Mouse (Mus musculus) CH12.LX (cell line): ENCODE data around the gene Parp2. TPM values are rescaled to one million over a fixed set of nuclear protein-coding genes. Genes with fewer than 3 reads are reported as not detected.

Experiments used
- DNase-seq: peaks from one replicate; pipeline ENCODE4 v3.0.0-alpha.2; 2013; ENCODE audit errors: extremely low read depth
- H3K27ac ChIP-seq: 2 replicates; pipeline ENCODE4 v1.5.1; 2012; ENCODE audit warnings: low read depth, mild to moderate bottlenecking, control low read depth, moderate library complexity; ENCODE audit not compliant: insufficient read depth
- H3K27me3 ChIP-seq: replicated peaks from 2 replicates; pipeline ENCODE3; 2012; ENCODE audit warnings: inconsistent platforms
- H3K36me3 ChIP-seq, 2 experiments: replicated peaks in 1 of 2; 2 replicates each; pipeline versions ENCODE3 to v1.6.1; 2012; ENCODE audit warnings: inconsistent platforms in 1 of 2, low read length in 1 of 2, mild to moderate bottlenecking in 1 of 2, mixed read lengths in 1 of 2, moderate library complexity in 1 of 2; ENCODE audit not compliant: control insufficient read depth in 1 of 2, insufficient read depth in 1 of 2
- H3K4me1 ChIP-seq, 2 experiments: 2 replicates each; pipeline ENCODE4 v1.6.1; 2012; ENCODE audit warnings: inconsistent platforms in 1 of 2, moderate library complexity in 1 of 2; ENCODE audit not compliant: insufficient read depth in 2 of 2, control insufficient read depth in 1 of 2
- H3K4me2 ChIP-seq: 2 replicates; pipeline ENCODE4 v1.6.1; 2012; ENCODE audit warnings: low read depth, mild to moderate bottlenecking, control low read depth; ENCODE audit not compliant: poor library complexity, insufficient read depth, severe bottlenecking
- H3K4me3 ChIP-seq, 3 experiments: fragments of 150-350 bp in 1 of 3; sonication (generic) in 1 of 3; replicated peaks in 1 of 3; 2 replicates each; pipeline versions ENCODE3 to v1.5.1; 2011 to 2012; ENCODE audit warnings: low read depth in 2 of 3, low read length in 2 of 3, mild to moderate bottlenecking in 2 of 3, moderate library complexity in 2 of 3, control low read depth in 1 of 3, improper control_type of control experiment in 1 of 3, inconsistent platforms in 1 of 3, mixed read lengths in 1 of 3; ENCODE audit not compliant: poor library complexity in 1 of 3
- H3K79me2 ChIP-seq: replicated peaks from 2 replicates; pipeline ENCODE4 v1.6.1; 2012; ENCODE audit warnings: mild to moderate bottlenecking, moderate library complexity; ENCODE audit not compliant: control insufficient read depth, poor library complexity, insufficient read depth, severe bottlenecking; ENCODE audit errors: extremely low read depth
- H3K9ac ChIP-seq: 2 replicates; pipeline ENCODE4 v1.6.1; 2012; ENCODE audit warnings: low read depth, mild to moderate bottlenecking, control low read depth, moderate library complexity; ENCODE audit not compliant: insufficient read depth
- H3K9me3 ChIP-seq: replicated peaks from 2 replicates; pipeline ENCODE3; 2012; ENCODE audit warnings: low read length, inconsistent platforms, mixed read lengths
- CHD1 ChIP-seq: IDR thresholded peaks from 2 replicates; pipeline ENCODE4 v1.6.1; 2012; ENCODE audit warnings: low read depth, low read length, improper control_type of control experiment, inconsistent platforms
- CTCF ChIP-seq, 2 experiments: IDR thresholded peaks in 1 of 2; conservative IDR thresholded peaks in 1 of 2; 2 replicates each; pipeline ENCODE4 v1.5.1; 2011 to 2012; ENCODE audit warnings: low read depth in 2 of 2, low read length in 2 of 2, improper control_type of control experiment in 1 of 2, inconsistent platforms in 1 of 2, mild to moderate bottlenecking in 1 of 2, moderate library complexity in 1 of 2
- E2F4 ChIP-seq: IDR thresholded peaks from 2 replicates; pipeline ENCODE4 v1.6.1; 2011; ENCODE audit warnings: low read depth, low read length, improper control_type of control experiment; ENCODE audit not compliant: insufficient replicate concordance
- EP300 ChIP-seq: IDR thresholded peaks from 2 replicates; pipeline ENCODE4 v1.6.1; 2011; ENCODE audit warnings: low read length, improper control_type of control experiment
- ETS1 ChIP-seq: conservative IDR thresholded peaks from 2 replicates; pipeline ENCODE4 v1.6.1; 2012; ENCODE audit warnings: low read depth, mild to moderate bottlenecking, inconsistent platforms, low read length, improper control_type of control experiment, moderate library complexity
- GABPA ChIP-seq: IDR thresholded peaks from 2 replicates; pipeline ENCODE4 v1.6.1; 2012; ENCODE audit warnings: low read depth, low read length, improper control_type of control experiment, inconsistent platforms; ENCODE audit not compliant: insufficient replicate concordance
- HCFC1 ChIP-seq: IDR thresholded peaks from 2 replicates; pipeline ENCODE4 v1.6.1; 2012; ENCODE audit warnings: low read depth, mild to moderate bottlenecking, inconsistent platforms, low read length, improper control_type of control experiment
- JUND ChIP-seq: conservative IDR thresholded peaks from 2 replicates; pipeline ENCODE4 v1.6.1; 2011; ENCODE audit warnings: low read depth, low read length, improper control_type of control experiment
- KAT2A ChIP-seq: IDR thresholded peaks from 2 replicates; pipeline ENCODE4 v1.6.1; 2012; ENCODE audit warnings: low read length, improper control_type of control experiment, inconsistent platforms; ENCODE audit not compliant: insufficient replicate concordance
- MAFK ChIP-seq: IDR thresholded peaks from 2 replicates; pipeline ENCODE4 v1.6.1; 2011; ENCODE audit warnings: low read length, improper control_type of control experiment; ENCODE audit not compliant: insufficient replicate concordance
- MAX ChIP-seq: IDR thresholded peaks from 2 replicates; pipeline ENCODE4 v1.6.1; 2011; ENCODE audit warnings: low read length, improper control_type of control experiment
- MAZ ChIP-seq: IDR thresholded peaks from 2 replicates; pipeline ENCODE4 v1.6.1; 2012; ENCODE audit warnings: low read depth, mild to moderate bottlenecking, inconsistent platforms, low read length, improper control_type of control experiment, moderate library complexity
- MYC ChIP-seq: IDR thresholded peaks from 2 replicates; pipeline ENCODE4 v1.6.1; 2011; ENCODE audit warnings: low read depth, mild to moderate bottlenecking, improper control_type of control experiment, low read length
- NRF1 ChIP-seq: IDR thresholded peaks from 2 replicates; pipeline ENCODE4 v1.6.1; 2014; ENCODE audit warnings: low read depth, mild to moderate bottlenecking, inconsistent platforms, low read length, improper control_type of control experiment, moderate library complexity
- PAX5 ChIP-seq: IDR thresholded peaks from 2 replicates; pipeline ENCODE4 v1.6.1; 2012; ENCODE audit warnings: low read length, inconsistent platforms, mixed read lengths
- POLR2AphosphoS2 ChIP-seq: IDR thresholded peaks from 2 replicates; pipeline ENCODE4 v1.6.1; 2011; ENCODE audit warnings: low read depth, low read length, improper control_type of control experiment
- RAD21 ChIP-seq: IDR thresholded peaks from 2 replicates; pipeline ENCODE4 v1.6.1; 2011; ENCODE audit warnings: low read depth, mild to moderate bottlenecking, low read length, improper control_type of control experiment, moderate library complexity
- RCOR1 ChIP-seq: conservative IDR thresholded peaks from 2 replicates; pipeline ENCODE4 v1.6.1; 2012; ENCODE audit warnings: low read depth, mild to moderate bottlenecking, inconsistent platforms, low read length, improper control_type of control experiment
- TBP ChIP-seq: conservative IDR thresholded peaks from 2 replicates; pipeline ENCODE4 v1.6.1; 2011; ENCODE audit warnings: low read depth, low read length, improper control_type of control experiment
- TCF12 ChIP-seq: IDR thresholded peaks from 2 replicates; pipeline ENCODE4 v1.6.1; 2014; ENCODE audit warnings: low read depth, mild to moderate bottlenecking, inconsistent platforms, low read length, improper control_type of control experiment
- USF1 ChIP-seq: IDR thresholded peaks from 2 replicates; pipeline ENCODE4 v1.6.1; 2014; ENCODE audit warnings: low read depth, mild to moderate bottlenecking, inconsistent platforms, low read length, improper control_type of control experiment
- ZKSCAN1 ChIP-seq: IDR thresholded peaks from 2 replicates; pipeline ENCODE4 v1.6.1; 2012; ENCODE audit warnings: low read depth, inconsistent platforms, low read length, improper control_type of control experiment, borderline replicate concordance
- dilution Hi-C: fragments of 300-500 bp; cut with MboI; formaldehyde crosslinking; loops from 2 replicates; pipeline ENCODE4 v1.14.3; 2020; ENCODE audit warnings: low sequenced_read_pairs; ENCODE audit not compliant: extremely low pct_unique_long_range_greater_than_20kb, extremely low pct_ligation_motif_present
- in situ Hi-C: fragments of 300-500 bp; cut with MboI; formaldehyde crosslinking; loops from 3 replicates; pipeline ENCODE4 v1.14.3; 2019; ENCODE audit warnings: low sequenced_read_pairs, low pct_ligation_motif_present, low pct_unique_long_range_greater_than_20kb, mixed read lengths
- polyA plus RNA-seq: library from polyadenylated mRNA; unstranded; fragments of >175 nt; gene quantifications from 2 replicates; pipeline ENCODE4 v1.2.1, GENCODE M21; 2012; ENCODE audit warnings: low read depth; ENCODE audit not compliant: insufficient read length
- total RNA-seq, 2 experiments: library from RNA; depleted of rRNA; stranded (reverse); fragments of 300-350 nt in 1 of 2; fragments of >200 nt in 1 of 2; gene quantifications; 2 replicates each; pipeline ENCODE4 v1.2.3; 2012 to 2014

Gene Parp2
- total and polyA plus RNA-seq, 3 experiments: 64.6 to 95.9 (median 90.9) TPM

DNA sequence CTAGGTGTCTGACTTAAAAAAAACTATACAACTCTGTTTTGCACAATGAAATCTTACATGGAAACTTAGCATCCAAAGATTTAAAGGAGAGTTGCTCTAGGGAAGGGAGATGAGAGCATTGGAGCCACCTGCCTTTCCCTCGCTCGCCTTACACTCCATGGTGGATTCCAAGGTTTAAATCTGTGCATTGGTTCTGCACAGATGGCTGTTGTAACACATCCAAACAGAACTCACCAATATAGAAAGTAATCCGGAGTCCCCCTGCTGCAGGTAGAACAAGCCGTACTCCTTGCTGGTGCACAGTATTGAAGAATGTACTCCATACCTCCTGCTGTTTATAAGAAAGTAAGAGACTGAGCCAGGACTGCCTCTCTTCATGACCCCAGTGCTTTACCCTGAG is 18.9 kb downstream of the Parp2 start:
- no peak for DNase-seq
- in situ Hi-C loops (no loop called here), dilution Hi-C loops (no loop called here)
- H3K9ac ChIP-seq: no peak overlapping the region
- peaks cover 34 to 78% of the 10 kb centered on the region in 2 experiments for H3K36me3 ChIP-seq
- H3K9me3 ChIP-seq: no peaks in the 10 kb centered on the region
- no peak overlapping the region for H3K4me3 ChIP-seq
- H3K4me2 ChIP-seq: no peak overlapping the region
- no peaks in the 10 kb centered on the region for H3K79me2 ChIP-seq
- peaks cover 7 to 33% of the 10 kb centered on the region in 2 experiments for H3K4me1 ChIP-seq
- H3K27me3 ChIP-seq: no peaks in the 10 kb centered on the region
- TF ChIP-seq E2F4: no peak
- TF ChIP-seq CTCF (conservative IDR thresholded peaks at IDR 0.05 in 1 of 2, IDR thresholded peaks at IDR 0.05 in 1 of 2; ENCODE audit: low read depth in 2 of 2, low read length in 2 of 2): no peak
- TF ChIP-seq RAD21: no peak
- TF ChIP-seq, all 38 proteins: peak for 0
- no peak overlapping the region for H3K27ac ChIP-seq

- in situ Hi-C loops (no loop called here), dilution Hi-C loops (no loop called here)
- Histone ChIP-seq H3K36me3 (peaks cover 35 to 83% of the 10 kb centered on the region in 2 experiments), H3K4me1 (peaks cover 2 to 28% of the 10 kb centered on the region in 2 experiments; a peak in 3 of 4 replicates), H3K4me3 (no peak overlapping the region), H3K9ac (no peak overlapping the region), H3K79me2 (no peaks in the 10 kb centered on the region), H3K27ac (no peak overlapping the region), H3K9me3 (no peaks in the 10 kb centered on the region), H3K27me3 (no peaks in the 10 kb centered on the region), H3K4me2 (no peak overlapping the region)
- TF ChIP-seq MYC: no peak
- TF ChIP-seq EP300: no peak
- no peak for TF ChIP-seq E2F4
- no peak for TF ChIP-seq POLR2AphosphoS2
- no peak for TF ChIP-seq MAZ
- TF ChIP-seq RAD21: no peak
- TF ChIP-seq KAT2A: no peak
- no peak for TF ChIP-seq MAX
- TF ChIP-seq HCFC1: no peak
- TF ChIP-seq ETS1: no peak
- TF ChIP-seq TBP: no peak
- no peak for TF ChIP-seq USF1
- TF ChIP-seq NRF1: no peak
- DNase-seq: no peak
Measured at GRCm38 (mm10) chr14:50829878-50830277, 22.2 kb downstream of the Parp2 start.

- TF ChIP-seq CHD1 (no peak), POLR2AphosphoS2 (no peak), MAZ (no peak), TCF12 (no peak), GABPA (no peak), PAX5 (no peak), MAFK (no peak), RCOR1 (no peak), CTCF (conservative IDR thresholded peaks at IDR 0.05 in 1 of 2, IDR thresholded peaks at IDR 0.05 in 1 of 2; ENCODE audit: low read depth in 2 of 2, low read length in 2 of 2) (no peak), MYC (no peak), JUND (no peak), ZKSCAN1 (no peak)
- H3K4me2 ChIP-seq: no peak overlapping the region
- dilution Hi-C loops: no loop called here
- H3K4me1 ChIP-seq: peaks cover 0 to 20% of the 10 kb centered on the region in 2 experiments; a peak in 2 of 4 replicates
- H3K27me3 ChIP-seq: no peaks in the 10 kb centered on the region
- in situ Hi-C loops: no loop called here
- H3K4me3 ChIP-seq: no peak overlapping the region
- no peak overlapping the region for H3K9ac ChIP-seq
- no peaks in the 10 kb centered on the region for H3K79me2 ChIP-seq
- no peak overlapping the region for H3K27ac ChIP-seq
- no peaks in the 10 kb centered on the region for H3K9me3 ChIP-seq
- peaks cover 47 to 86% of the 10 kb centered on the region in 2 experiments for H3K36me3 ChIP-seq
- DNase-seq: peak; percentile 36
Measured at GRCm38 (mm10) chr14:50833964-50834363, 26.3 kb downstream of the Parp2 start.
